Mouse (Mus musculus) lung, postnatal 0 days (tissue): ENCODE results near the gene Sorcs3. TPM values are rescaled to one million over a fixed set of nuclear protein-coding genes. Genes with fewer than 3 reads are reported as not detected.

Experiments used
- ATAC-seq: fragments of 200-750 bp; cut with Nextera tagmentation; 2 replicates; pipeline ENCODE4 v1.8.0; 2017; ENCODE audit warnings: moderate library complexity
- DNase-seq: peaks from one replicate; pipeline ENCODE4 v3.0.0-alpha.2; 2016; ENCODE audit warnings: low spot score
- H3K27ac ChIP-seq: fragments of 300-500 bp; sonication (generic); 2 replicates; pipeline ENCODE4 v1.5.1; 2014; ENCODE audit warnings: antibody characterized with exemption, mild to moderate bottlenecking, low read length, mixed read lengths
- H3K27me3 ChIP-seq: fragments of 300-500 bp; sonication (generic); replicated peaks from 2 replicates; pipeline ENCODE4 v1.6.1; 2014; ENCODE audit warnings: low read length, mixed read lengths; ENCODE audit not compliant: insufficient read depth
- H3K36me3 ChIP-seq: fragments of 300-500 bp; sonication (generic); 2 replicates; pipeline ENCODE4 v1.6.1; 2014; ENCODE audit warnings: low read length, mixed read lengths; ENCODE audit not compliant: insufficient read depth
- H3K4me1 ChIP-seq: fragments of 300-500 bp; sonication (generic); 2 replicates; pipeline ENCODE4 v1.6.1; 2014; ENCODE audit warnings: antibody characterized with exemption, low read depth, low read length, mixed read lengths; ENCODE audit not compliant: insufficient read depth
- H3K4me2 ChIP-seq: fragments of 300-500 bp; sonication (generic); replicated peaks from 2 replicates; pipeline ENCODE4 v1.6.1; 2014; ENCODE audit warnings: low read depth, mild to moderate bottlenecking, low read length, moderate library complexity, mixed read lengths
- H3K4me3 ChIP-seq: fragments of 300-500 bp; sonication (generic); 2 replicates; pipeline ENCODE4 v1.5.1; 2014; ENCODE audit warnings: low read depth, low read length
- H3K9ac ChIP-seq: fragments of 300-500 bp; sonication (generic); replicated peaks from 2 replicates; pipeline ENCODE4 v1.6.1; 2014; ENCODE audit warnings: low read depth, mild to moderate bottlenecking
- H3K9me3 ChIP-seq: fragments of 300-500 bp; sonication (generic); 2 replicates; pipeline ENCODE4 v1.6.1; 2016; ENCODE audit warnings: low read length, mixed read lengths
- CTCF ChIP-seq: IDR thresholded peaks from 2 replicates; pipeline ENCODE4 v1.5.1; 2016; ENCODE audit warnings: antibody characterized with exemption, mild to moderate bottlenecking
- EP300 ChIP-seq: IDR thresholded peaks from 2 replicates; pipeline ENCODE4 v1.6.1; 2016; ENCODE audit warnings: antibody characterized with exemption, mild to moderate bottlenecking, control low read depth
- WGBS: fragments of 180-500 bp; shearing (Covaris S2); extraction: QIAGEN DNeasy Blood & Tissue Kit; methylation state at CpG from one replicate; pipeline ENCODE4 v1.1.7; 2014; 5-methylcytosine and 5-hydroxymethylcytosine counted together
- polyA plus RNA-seq: library from polyadenylated mRNA; unstranded; fragments of >200 nt; fragmentation: Nextera tagmentation; extraction: Ambion mirVana; gene quantifications from 2 replicates; pipeline ENCODE4 v1.2.1, GENCODE M21; 2015

Gene Sorcs3
- polyA plus RNA-seq, 1 experiment from 2014 or later = 0.02 TPM

GRCm38 (mm10) chr19:48280273-48280672 is 74.4 kb downstream of the Sorcs3 start:
- H3K4me2 ChIP-seq = no peak overlapping the region

GRCm38 (mm10) chr19:48282250-48282649 is 76.4 kb downstream of the Sorcs3 start:
- no peaks in the 10 kb centered on the region for H3K9me3 ChIP-seq
- H3K27me3 ChIP-seq = no peaks in the 10 kb centered on the region
- no peak overlapping the region for H3K4me2 ChIP-seq
- no peak overlapping the region for H3K27ac ChIP-seq
- no peaks in the 10 kb centered on the region for H3K4me1 ChIP-seq
- no peak overlapping the region for H3K9ac ChIP-seq
- H3K4me3 ChIP-seq = no peak overlapping the region
- 84% methylated on average over 6 of the region's 6 CpGs for WGBS
- H3K36me3 ChIP-seq = no peaks in the 10 kb centered on the region
- ATAC-seq (no peak), DNase-seq (no peak)
- TF ChIP-seq EP300 (no peak), CTCF (no peak)

More at GRCm38 (mm10) chr19:48280273-48280672, 74.4 kb downstream of the Sorcs3 start:
- Histone ChIP-seq H3K9me3 (no peaks in the 10 kb centered on the region), H3K36me3 (no peaks in the 10 kb centered on the region), H3K27ac (no peak overlapping the region), H3K9ac (no peak overlapping the region), H3K4me1 (no peaks in the 10 kb centered on the region), H3K27me3 (no peaks in the 10 kb centered on the region), H3K4me3 (no peak overlapping the region)
- DNase-seq (no peak), ATAC-seq (no peak)
- WGBS = 66% methylated on average over 8 of the region's 8 CpGs
- TF ChIP-seq CTCF = no peak
- TF ChIP-seq EP300 = no peak

- WGBS = 35% methylated on average over 4 of the region's 4 CpGs
- no peaks in the 10 kb centered on the region for H3K36me3 ChIP-seq
- no peaks in the 10 kb centered on the region for H3K27me3 ChIP-seq
- TF ChIP-seq EP300 = no peak
- no peak for TF ChIP-seq CTCF
- DNase-seq (no peak), ATAC-seq (no peak)
- H3K4me2 ChIP-seq = no peak overlapping the region
- H3K27ac ChIP-seq = no peak overlapping the region
- H3K9ac ChIP-seq = no peak overlapping the region
- no peaks in the 10 kb centered on the region for H3K4me1 ChIP-seq
- no peaks in the 10 kb centered on the region for H3K9me3 ChIP-seq
- H3K4me3 ChIP-seq = no peak overlapping the region
Observed at GRCm38 (mm10) chr19:48283217-48283616, 77.4 kb downstream of the Sorcs3 start.

- Histone ChIP-seq H3K9me3 (no peaks in the 10 kb centered on the region), H3K27ac (no peak overlapping the region), H3K27me3 (no peaks in the 10 kb centered on the region), H3K9ac (no peak overlapping the region), H3K4me1 (no peaks in the 10 kb centered on the region), H3K36me3 (no peaks in the 10 kb centered on the region), H3K4me3 (no peak overlapping the region), H3K4me2 (no peak overlapping the region)
- ATAC-seq = no peak
- TF ChIP-seq EP300 (no peak), CTCF (no peak)
- 74% methylated on average over 10 of the region's 10 CpGs for WGBS
- DNase-seq = no peak
Observed at GRCm38 (mm10) chr19:48285602-48286225, 79.9 kb downstream of the Sorcs3 start.

GRCm38 (mm10) chr19:48294251-48294650 is 88.4 kb downstream of the Sorcs3 start:
- Histone ChIP-seq H3K27me3 (no peaks in the 10 kb centered on the region), H3K9me3 (no peaks in the 10 kb centered on the region), H3K4me3 (no peak overlapping the region), H3K4me2 (no peak overlapping the region), H3K9ac (no peak overlapping the region), H3K36me3 (no peaks in the 10 kb centered on the region), H3K27ac (no peak overlapping the region), H3K4me1 (no peaks in the 10 kb centered on the region)
- 88% methylated on average over 2 of the region's 2 CpGs for WGBS
- ATAC-seq = no peak
- TF ChIP-seq CTCF = no peak
- TF ChIP-seq EP300 = no peak
- DNase-seq = no peak

- no peak overlapping the region for H3K27ac ChIP-seq
- no peak overlapping the region for H3K9ac ChIP-seq
- ATAC-seq = no peak
- no peak overlapping the region for H3K4me3 ChIP-seq
- no peak overlapping the region for H3K4me2 ChIP-seq
- H3K36me3 ChIP-seq = no peaks in the 10 kb centered on the region
- no peak for DNase-seq
- no peak for TF ChIP-seq CTCF
- no peak for TF ChIP-seq EP300
- no peaks in the 10 kb centered on the region for H3K4me1 ChIP-seq
- H3K9me3 ChIP-seq = no peaks in the 10 kb centered on the region
- H3K27me3 ChIP-seq = no peaks in the 10 kb centered on the region
- 72% methylated on average over 2 of the region's 2 CpGs for WGBS
Observed at GRCm38 (mm10) chr19:48298384-48298783, 92.6 kb downstream of the Sorcs3 start.
